Mouse (Mus musculus) MEL (cell line): Measurements from ENCODE around the gene Gm14443.
"Not testable (repeated sequence)": the region's sequence is repeated elsewhere in the genome, so short reads cannot be mapped to it uniquely, and the experiment has no call there.

Experiments used
- CTCF ChIP-seq, 3 experiments: IDR thresholded peaks in 2 of 3; conservative IDR thresholded peaks in 1 of 3; 2 replicates each; pipeline ENCODE4 v1.5.1; 2011 to 2012; ENCODE audit warnings: low read length in 3 of 3, low read depth in 2 of 3, mild to moderate bottlenecking in 2 of 3, improper control_type of control experiment in 1 of 3, inconsistent platforms in 1 of 3, mixed read lengths in 1 of 3, moderate library complexity in 1 of 3; ENCODE audit not compliant: control insufficient read depth in 1 of 3, insufficient read depth in 1 of 3, poor library complexity in 1 of 3, severe bottlenecking in 1 of 3
- EP300 ChIP-seq, 2 experiments: IDR thresholded peaks; 2 replicates each; pipeline ENCODE4 v1.6.1; 2011; ENCODE audit warnings: improper control_type of control experiment in 2 of 2, low read length in 2 of 2, low read depth in 1 of 2, mild to moderate bottlenecking in 1 of 2
- GATA1 ChIP-seq: IDR thresholded peaks from 2 replicates; pipeline ENCODE4 v1.6.1; 2011; ENCODE audit warnings: low read depth, low read length, improper control_type of control experiment
- MXI1 ChIP-seq: IDR thresholded peaks from 2 replicates; pipeline ENCODE4 v1.6.1; 2011; ENCODE audit warnings: mild to moderate bottlenecking, low read depth, low read length, improper control_type of control experiment
- MYB ChIP-seq: IDR thresholded peaks from 2 replicates; pipeline ENCODE4 v1.6.1; 2011; ENCODE audit warnings: mild to moderate bottlenecking, low read depth, low read length, improper control_type of control experiment
- POLR2A ChIP-seq, 2 experiments: IDR thresholded peaks; 2 replicates each; pipeline ENCODE4 v1.6.1; 2011 to 2012; ENCODE audit warnings: low read length in 2 of 2, mild to moderate bottlenecking in 2 of 2, control low read depth in 1 of 2, improper control_type of control experiment in 1 of 2, low read depth in 1 of 2, moderate library complexity in 1 of 2; ENCODE audit not compliant: control insufficient read depth in 1 of 2, insufficient read depth in 1 of 2, poor library complexity in 1 of 2
- RAD21 ChIP-seq: IDR thresholded peaks from 2 replicates; pipeline ENCODE4 v1.6.1; 2011; ENCODE audit warnings: mild to moderate bottlenecking, low read depth, low read length, improper control_type of control experiment
- SIN3A ChIP-seq: IDR thresholded peaks from 2 replicates; pipeline ENCODE4 v1.6.1; 2012; ENCODE audit warnings: low read length, improper control_type of control experiment, inconsistent platforms
- ZKSCAN1 ChIP-seq: IDR thresholded peaks from 2 replicates; pipeline ENCODE4 v1.6.1; 2012; ENCODE audit warnings: low read depth, mild to moderate bottlenecking, inconsistent platforms, low read length, improper control_type of control experiment, moderate library complexity

DNA sequence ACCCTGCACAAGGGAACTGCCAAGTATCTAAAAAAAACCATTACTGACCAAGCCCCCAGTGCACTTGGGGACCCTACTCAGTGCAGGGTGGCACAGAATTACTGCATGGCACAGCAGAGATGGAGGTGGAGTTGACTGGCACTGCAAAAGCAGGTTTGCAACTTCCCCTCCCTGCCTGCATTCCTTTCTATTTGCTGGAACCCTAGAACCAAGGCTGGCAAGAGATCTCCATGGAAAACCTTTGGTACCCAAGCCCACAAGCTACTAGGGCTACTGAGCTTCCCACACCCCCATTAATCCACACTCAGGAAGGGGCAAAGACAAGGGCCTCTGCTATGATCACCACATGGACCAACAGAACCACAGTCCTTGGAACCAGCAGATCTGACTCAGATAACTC lies 35.0 kb downstream of the Gm14443 start:
- TF ChIP-seq ZKSCAN1; SIN3A; CTCF (IDR thresholded peaks at IDR 0.05 in 2 of 3, conservative IDR thresholded peaks at IDR 0.05 in 1 of 3; ENCODE audit: control insufficient read depth in 1 of 3, insufficient read depth in 1 of 3, low read depth in 2 of 3, low read length in 3 of 3, poor library complexity in 1 of 3, severe bottlenecking in 1 of 3); RAD21; MYB; GATA1; MXI1; EP300 (IDR thresholded peaks at IDR 0.05; ENCODE audit: low read depth in 1 of 2, low read length in 2 of 2); POLR2A (IDR thresholded peaks at IDR 0.05; ENCODE audit: control insufficient read depth in 1 of 2, insufficient read depth in 1 of 2, low read depth in 1 of 2, low read length in 2 of 2, poor library complexity in 1 of 2): not testable (repeated sequence)
